In the genomic region with DNA sequence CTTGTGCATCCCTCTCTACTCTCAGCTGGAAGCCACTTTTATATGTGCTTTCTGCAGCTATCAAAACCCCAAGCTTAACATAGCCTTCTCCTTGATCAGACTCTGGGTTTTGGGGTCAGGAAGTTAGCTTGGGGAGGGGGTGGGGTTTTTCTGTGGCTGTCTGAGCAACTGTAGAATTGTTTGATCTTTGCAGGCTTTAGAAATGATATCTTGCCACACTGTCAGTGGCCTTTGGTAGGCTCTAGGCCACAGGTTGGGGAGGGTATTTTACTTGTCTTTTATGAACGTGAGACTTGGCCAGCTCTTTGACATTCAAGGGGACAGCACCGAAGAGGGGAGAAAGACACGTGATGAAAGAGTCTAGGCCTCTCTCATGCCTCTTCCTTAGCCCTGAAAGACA, we compare ENCODE assay signal across 29 mouse cellular contexts.
A peak's percentile ranks its signal among the peaks of the same experiment; 100 is the strongest.
DNase-seq lines count a peak whose midpoint lies in the region; ATAC-seq and TF ChIP-seq lines count a peak whose summit lies in the region.
"Had no signal": no experiment of that assay in that cellular context is flagged by ENCODE, and none has a peak within 500 bp of the region (broad histone marks: within the 10 kb centered on the region; RNA-seq: fewer than 3 reads in every experiment).

No protein-coding gene starts in this region.

- 61% methylated on average over 3 of the region's 3 CpGs for WGBS in heart, postnatal 0 days
- 9% methylated on average over 3 of the region's 3 CpGs for WGBS in thymus, adult 2 months
- 76% methylated on average over 3 of the region's 3 CpGs for WGBS in forebrain, postnatal 0 days

- H3K4me3 ChIP-seq in heart, postnatal 0 days (ENCODE audit: low read depth, low read length) = no peak overlapping the region
- no peak overlapping the region for H3K4me3 ChIP-seq in thymus, adult 2 months (ENCODE audit: control insufficient read depth, insufficient read depth, low read length)
- H3K4me3 ChIP-seq in forebrain, postnatal 0 days (ENCODE audit: low read depth, low read length) = no peak overlapping the region
- H3K4me3 ChIP-seq: embryonic facial prominence, embryonic 12.5 days; forebrain, embryonic 15.5 days; gastrocnemius, adult 2 months; kidney, embryonic 15.5 days; layer of hippocampus, adult 2 months; left cerebral cortex, adult 2 months; limb, embryonic 13.5 days; lung, embryonic 15.5 days; midbrain, embryonic 13.5 days; neural tube, embryonic 15.5 days had no signal

- H3K9me3 ChIP-seq in heart, postnatal 0 days (replicated peaks; ENCODE audit: control insufficient read depth, low read length) = no peaks in the 10 kb centered on the region
- H3K9me3 ChIP-seq in forebrain, postnatal 0 days (ENCODE audit: low read length) = no peaks in the 10 kb centered on the region
- H3K9me3 ChIP-seq: embryonic facial prominence, embryonic 12.5 days; forebrain, embryonic 15.5 days; kidney, embryonic 15.5 days; limb, embryonic 13.5 days; lung, embryonic 15.5 days; midbrain, embryonic 13.5 days; neural tube, embryonic 15.5 days had no signal

- no peak for DNase-seq in heart, postnatal 0 days (ENCODE audit: low spot score)
- DNase-seq in heart, adult 11 months = no peak
- DNase-seq in induced T-regulatory cell, adult 2 months (ENCODE audit: low read depth) = peak; percentile 84
- peak; percentile 62 for DNase-seq in thymus, adult 2 months
- DNase-seq in thymus, postnatal 36 days = peak; percentile 65 to 69
- DNase-seq in forebrain, postnatal 0 days = no peak
- no peak for DNase-seq in right cerebral cortex, postnatal 4 days
- DNase-seq in retina, postnatal 1 day = no peak
- DNase-seq: adrenal gland, adult 8-10 months; cerebellum, adult 11-12 months; cerebellum, adult 9-11 months; embryo, embryonic 11 days; gastrocnemius, adult 2 months; heart, postnatal 10 days; kidney, adult 18-20 months; kidney, postnatal 36 days; lung, postnatal 36 days had no signal

- H3K4me1 ChIP-seq in heart, postnatal 0 days (ENCODE audit: control insufficient read depth, insufficient read depth) = no peaks in the 10 kb centered on the region
- H3K4me1 ChIP-seq in thymus, adult 2 months (replicated peaks; ENCODE audit: control insufficient read depth, insufficient read depth, low read length) = peaks cover 38% of the 10 kb centered on the region
- no peaks in the 10 kb centered on the region for H3K4me1 ChIP-seq in forebrain, postnatal 0 days (ENCODE audit: insufficient read depth)
- H3K4me1 ChIP-seq: embryonic facial prominence, embryonic 12.5 days; forebrain, embryonic 15.5 days; kidney, embryonic 15.5 days; lung, embryonic 15.5 days; midbrain, embryonic 13.5 days; neural tube, embryonic 15.5 days had no signal

- no peak for ATAC-seq in heart, postnatal 0 days (ENCODE audit: insufficient read depth, low read depth)
- ATAC-seq in forebrain, postnatal 0 days = no peak
- ATAC-seq: forebrain, embryonic 15.5 days; midbrain, embryonic 13.5 days had no signal

- no peak for TF ChIP-seq EP300 in heart, postnatal 0 days (IDR thresholded peaks at IDR 0.05; ENCODE audit: low read depth)

- H3K9ac ChIP-seq in heart, postnatal 0 days (replicated peaks; ENCODE audit: low read depth, low read length) = no peak overlapping the region
- H3K9ac ChIP-seq in forebrain, postnatal 0 days = no peak overlapping the region
- H3K9ac ChIP-seq: embryonic facial prominence, embryonic 12.5 days; forebrain, embryonic 15.5 days; hindbrain, embryonic 14.5 days; kidney, embryonic 15.5 days; limb, embryonic 13.5 days; lung, embryonic 15.5 days; midbrain, embryonic 13.5 days; neural tube, embryonic 15.5 days had no signal

- TF ChIP-seq CTCF in heart, postnatal 0 days (IDR thresholded peaks at IDR 0.05; ENCODE audit: low read depth) = no peak
- no peak for TF ChIP-seq CTCF in thymus, adult 2 months (IDR thresholded peaks at IDR 0.05; ENCODE audit: borderline replicate concordance, control insufficient read depth, extremely low read depth, insufficient read depth, low read length, poor library complexity)
- TF ChIP-seq CTCF in forebrain, postnatal 0 days (IDR thresholded peaks at IDR 0.05; ENCODE audit: low read depth) = no peak

- peak overlapping the region; percentile 56; the same call in 1 of the 2 replicates for H3K27ac ChIP-seq in heart, postnatal 0 days (ENCODE audit: low read depth)
- peak overlapping the region; percentile 96 for H3K27ac ChIP-seq in thymus, adult 2 months (ENCODE audit: control insufficient read depth, insufficient read depth, low read length)
- no peak overlapping the region for H3K27ac ChIP-seq in forebrain, postnatal 0 days (ENCODE audit: low read depth, low read length)
- H3K27ac ChIP-seq: embryonic facial prominence, embryonic 12.5 days; forebrain, embryonic 15.5 days; gastrocnemius, adult 2 months; hindbrain, embryonic 14.5 days; kidney, embryonic 15.5 days; layer of hippocampus, adult 2 months; left cerebral cortex, adult 2 months; limb, embryonic 13.5 days; lung, embryonic 15.5 days; midbrain, embryonic 13.5 days; neural tube, embryonic 15.5 days had no signal

- TF ChIP-seq POLR2A in thymus, adult 2 months (IDR thresholded peaks at IDR 0.05; ENCODE audit: control insufficient read depth, extremely low read depth, insufficient read depth, low read length, poor library complexity) = no peak

- no peaks in the 10 kb centered on the region for H3K27me3 ChIP-seq in heart, postnatal 0 days (ENCODE audit: control insufficient read depth, insufficient read depth, low read length)
- no peaks in the 10 kb centered on the region for H3K27me3 ChIP-seq in thymus, adult 2 months (ENCODE audit: control insufficient read depth, insufficient read depth, low read length)
- H3K27me3 ChIP-seq in forebrain, postnatal 0 days (ENCODE audit: insufficient read depth, low read length) = no peaks in the 10 kb centered on the region
- H3K27me3 ChIP-seq: embryonic facial prominence, embryonic 12.5 days; forebrain, embryonic 15.5 days; kidney, embryonic 15.5 days; lung, embryonic 15.5 days; midbrain, embryonic 13.5 days; neural tube, embryonic 15.5 days had no signal

- H3K4me2 ChIP-seq in heart, postnatal 0 days (ENCODE audit: low read depth, low read length) = no peak overlapping the region
- H3K4me2 ChIP-seq in forebrain, postnatal 0 days (ENCODE audit: low read depth) = no peak overlapping the region
- H3K4me2 ChIP-seq: embryonic facial prominence, embryonic 12.5 days; forebrain, embryonic 15.5 days; heart, embryonic 11.5 days; hindbrain, embryonic 14.5 days; kidney, embryonic 15.5 days; limb, embryonic 13.5 days; liver, embryonic 11.5 days; lung, embryonic 15.5 days; midbrain, embryonic 13.5 days; neural tube, embryonic 15.5 days had no signal

- H3K36me3 ChIP-seq in heart, postnatal 0 days (replicated peaks; ENCODE audit: control insufficient read depth, insufficient read depth, low read length) = no peaks in the 10 kb centered on the region
- no peaks in the 10 kb centered on the region for H3K36me3 ChIP-seq in thymus, adult 2 months (ENCODE audit: control insufficient read depth, insufficient read depth, low read length)
- no peaks in the 10 kb centered on the region for H3K36me3 ChIP-seq in forebrain, postnatal 0 days (ENCODE audit: insufficient read depth)
- H3K36me3 ChIP-seq: embryonic facial prominence, embryonic 12.5 days; forebrain, embryonic 15.5 days; kidney, embryonic 15.5 days; limb, embryonic 13.5 days; lung, embryonic 15.5 days; midbrain, embryonic 13.5 days; neural tube, embryonic 15.5 days had no signal

Comparison
In these comparisons a context has a peak if more than half of its experiments do, and no peak if none do; other contexts are left out.
1. DNase-seq: peak in induced T-regulatory cell, adult 2 months (single experiment), thymus, adult 2 months (single experiment) and thymus, postnatal 36 days (2 of 2); none in heart, postnatal 0 days (single experiment), heart, adult 11 months (single experiment), forebrain, postnatal 0 days (single experiment), right cerebral cortex, postnatal 4 days (single experiment) and retina, postnatal 1 day (single experiment).